Mouse (Mus musculus) thymus, postnatal 25 days (tissue): ENCODE results near the gene Haus7.

ENCODE experiments used
- DNase-seq: peaks from one replicate; pipeline ENCODE4 v3.0.0; 2022

The Haus7 gene

GRCm38 (mm10) chrX:73458877-73459392 is at the start of gene Haus7:
Gene Haus7, minus strand, starts transcription at chrX:73459044.
- DNase-seq = peak; percentile 89

DNA sequence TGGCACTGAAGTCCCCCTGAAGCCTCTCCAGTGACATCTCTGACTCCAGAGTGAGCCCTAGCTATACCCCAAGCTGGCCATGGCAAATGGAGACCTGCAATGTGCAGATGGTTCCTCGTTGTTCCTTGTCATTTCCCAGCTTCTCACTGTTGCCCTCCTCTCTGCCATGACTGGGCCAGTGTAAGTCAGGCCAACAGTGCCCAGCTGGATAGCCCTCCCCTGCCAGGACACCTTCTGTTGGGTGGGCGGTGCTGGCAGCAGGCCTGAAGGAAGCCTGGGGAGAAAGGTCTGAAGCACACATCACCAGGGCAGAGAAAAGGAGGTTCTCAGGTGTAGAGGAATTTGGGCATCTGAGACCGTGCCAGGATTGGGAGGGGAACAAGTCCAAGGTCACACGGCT is 47.7 kb upstream of the Haus7 start:
- no peak for DNase-seq

GRCm38 (mm10) chrX:73505130-73505735 is 46.4 kb upstream of the Haus7 start:
- DNase-seq = no peak

DNA sequence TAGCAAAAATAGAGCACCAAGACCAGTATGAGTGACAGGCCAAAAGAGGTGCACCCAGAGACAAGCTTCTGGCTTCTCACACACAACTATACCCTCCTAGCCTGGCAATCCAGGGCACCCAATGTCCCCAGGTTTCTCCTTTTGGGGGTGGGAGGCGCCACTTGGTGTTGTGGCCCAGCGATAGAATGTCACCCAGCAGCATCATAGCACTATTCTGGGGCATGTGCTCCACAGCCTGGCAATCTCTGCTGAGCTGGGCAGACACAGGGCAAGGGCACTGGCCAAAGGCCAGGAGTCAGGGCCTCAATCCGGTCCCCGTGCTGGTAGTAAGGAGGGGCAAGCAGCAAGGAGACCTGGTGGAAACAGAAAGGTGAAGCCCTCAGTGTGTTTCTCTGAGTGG is 37.9 kb upstream of the Haus7 start:
- no peak for DNase-seq

DNA sequence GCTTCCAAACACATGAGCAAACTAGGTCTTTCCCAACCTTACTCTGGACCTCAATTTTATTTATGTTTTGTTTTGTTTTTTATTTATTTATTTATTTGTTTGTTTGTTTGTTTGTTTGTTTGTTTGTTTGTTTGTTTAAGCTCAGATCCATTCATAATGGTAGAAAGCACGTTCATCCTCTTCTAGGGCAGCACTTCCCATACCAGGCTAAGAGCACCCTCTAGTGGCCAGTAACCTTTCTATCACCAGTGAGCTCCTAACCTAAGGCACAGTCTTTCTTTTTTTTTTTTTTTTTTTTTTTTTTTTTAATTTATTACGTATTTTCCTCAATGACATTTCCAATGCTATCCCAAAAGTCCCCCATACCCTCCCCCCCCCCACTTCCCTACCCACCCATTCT is 34.7 kb upstream of the Haus7 start:
- DNase-seq = peak; percentile 43

DNA sequence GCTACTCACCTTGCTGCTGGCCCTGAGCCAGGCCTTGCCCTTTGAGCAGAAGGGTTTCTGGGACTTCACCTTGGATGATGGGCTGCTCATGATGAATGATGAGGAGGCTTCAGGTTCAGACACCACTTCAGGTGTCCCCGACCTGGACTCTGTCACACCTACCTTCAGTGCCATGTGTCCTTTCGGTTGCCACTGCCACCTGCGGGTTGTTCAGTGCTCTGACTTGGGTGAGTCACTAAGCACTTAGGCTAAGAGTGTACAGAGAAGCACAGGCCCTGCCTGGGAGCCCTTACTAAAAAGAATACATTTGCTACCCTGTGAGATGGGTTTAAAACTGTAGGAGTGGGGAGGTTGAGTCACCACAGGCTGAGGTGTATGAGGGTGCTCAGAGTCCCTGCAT is 32.0 kb upstream of the Haus7 start:
- no peak for DNase-seq

DNA sequence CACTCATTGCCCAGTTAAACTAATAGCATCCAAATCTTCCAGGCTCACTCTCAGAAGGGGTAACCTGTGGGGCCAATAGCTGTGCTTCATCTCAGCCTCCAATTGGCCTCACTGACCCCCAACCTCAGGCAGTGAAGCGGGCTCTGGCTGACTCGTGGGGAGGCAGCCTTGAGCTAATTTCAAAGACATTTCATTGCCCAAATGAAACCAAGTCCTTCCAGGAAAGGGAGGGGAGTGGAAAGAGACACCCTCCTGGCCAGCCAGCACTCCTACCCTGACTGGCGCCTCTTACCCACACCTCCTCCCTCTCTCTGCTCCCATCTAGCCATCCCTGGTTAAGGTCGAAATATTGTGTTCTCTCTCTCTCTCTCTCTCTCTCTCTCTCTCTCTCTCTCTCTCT is 31.3 kb upstream of the Haus7 start:
- DNase-seq = no peak

- DNase-seq = no peak
Observed at GRCm38 (mm10) chrX:73486920-73487319, 28.1 kb upstream of the Haus7 start.

- no peak for DNase-seq
Observed at GRCm38 (mm10) chrX:73484870-73485269, 26.0 kb upstream of the Haus7 start.

DNA sequence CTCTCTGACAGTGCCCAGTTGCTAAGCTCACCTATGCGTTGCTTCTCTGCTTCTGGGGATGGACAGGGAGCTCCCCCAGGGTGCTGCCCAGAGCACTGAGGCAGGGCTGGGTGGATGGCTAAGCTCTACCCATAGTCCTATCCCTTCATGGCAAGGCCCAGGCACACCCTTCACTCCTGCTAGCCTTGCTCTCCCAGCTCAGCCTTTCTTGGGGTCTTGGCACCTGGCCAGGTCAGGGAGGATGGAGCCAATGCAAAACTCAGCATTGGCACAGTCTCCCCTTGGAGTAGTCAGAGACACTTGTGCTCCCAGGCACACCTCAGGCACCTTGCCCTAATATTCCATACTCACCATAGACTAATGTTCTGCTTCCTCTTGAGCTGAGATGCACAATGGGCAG is 25.2 kb upstream of the Haus7 start:
- DNase-seq = no peak

- DNase-seq = no peak
Observed at GRCm38 (mm10) chrX:73483484-73483810, 24.6 kb upstream of the Haus7 start, which contains the start of gene Bgn. Gene Bgn, plus strand, starts transcription at chrX:73483602.

- no peak for DNase-seq
Observed at GRCm38 (mm10) chrX:73482643-73483483, 24.0 kb upstream of the Haus7 start.

- no peak for DNase-seq
Observed at GRCm38 (mm10) chrX:73480334-73480733, 21.5 kb upstream of the Haus7 start.

- no peak for DNase-seq
Observed at GRCm38 (mm10) chrX:73479656-73480055, 20.8 kb upstream of the Haus7 start.

GRCm38 (mm10) chrX:73477500-73477899 is 18.7 kb upstream of the Haus7 start:
- DNase-seq = no peak

DNA sequence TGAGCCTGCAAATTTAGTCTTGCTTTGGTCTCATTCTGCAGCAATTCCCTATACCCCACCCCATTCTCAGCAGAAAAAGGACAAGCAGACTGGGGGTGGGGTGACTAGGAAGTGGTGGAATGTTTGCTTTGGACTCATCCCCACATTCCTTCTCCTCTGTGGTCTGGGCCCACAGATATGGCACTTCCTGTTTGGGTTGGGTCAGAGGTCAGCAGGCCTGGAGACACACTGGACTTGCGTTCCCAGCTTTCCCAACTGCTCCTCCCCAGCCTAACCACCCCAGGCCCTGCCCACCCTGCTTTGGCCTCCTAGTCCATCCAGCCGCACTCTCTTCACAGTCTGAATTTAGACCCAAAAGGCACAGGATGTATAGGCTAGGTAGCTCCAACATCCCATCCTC is 17.8 kb upstream of the Haus7 start:
- no peak for DNase-seq

DNA sequence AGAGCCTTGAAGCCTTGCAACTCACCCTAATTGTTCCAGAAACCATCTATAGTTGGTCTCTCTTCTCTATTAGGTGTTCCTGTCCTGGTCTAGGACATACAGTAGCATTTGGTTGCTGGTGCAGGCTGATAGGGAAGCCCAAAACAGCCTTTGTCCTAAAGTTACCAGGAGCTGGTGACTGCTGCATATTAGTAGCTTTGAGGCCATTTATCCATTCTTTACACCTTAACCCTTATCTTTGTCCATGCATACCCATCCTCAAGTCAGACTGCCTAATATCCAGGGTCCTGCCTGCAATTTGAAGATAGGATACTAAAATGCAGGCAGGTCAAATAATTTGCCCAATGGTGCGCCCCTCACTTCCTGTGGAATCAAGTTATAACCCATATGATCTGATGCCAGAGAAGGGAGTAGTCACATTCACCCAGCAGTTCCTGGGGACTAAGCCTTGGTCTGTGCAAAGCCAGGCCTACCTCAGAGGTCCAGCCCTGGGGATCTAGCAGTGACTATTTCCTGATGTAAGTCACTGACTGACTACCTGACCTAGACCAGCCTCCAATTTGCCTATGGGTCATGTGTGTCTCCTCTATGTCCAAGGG is 16.9 kb upstream of the Haus7 start:
- DNase-seq = no peak

GRCm38 (mm10) chrX:73474340-73475165 is 15.7 kb upstream of the Haus7 start:
- no peak for DNase-seq

DNA sequence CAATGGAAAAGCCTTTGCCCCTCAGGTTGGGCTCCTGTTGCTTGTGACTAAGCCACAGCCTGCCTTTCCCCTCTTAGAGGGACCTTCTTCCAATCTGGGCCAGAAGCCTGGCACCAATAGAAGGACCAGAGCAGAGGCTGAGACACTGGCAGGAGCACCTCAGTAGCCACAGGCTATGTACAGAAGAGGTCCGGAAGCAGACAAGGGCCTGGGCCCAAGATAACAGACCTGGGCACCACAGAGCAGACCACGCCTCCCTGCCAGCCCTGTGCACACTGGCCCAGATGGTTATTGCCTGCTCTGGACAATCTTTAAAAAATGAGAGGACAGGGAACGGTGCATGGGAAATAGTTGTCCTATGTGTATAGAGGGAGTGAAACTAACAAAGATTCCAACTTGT is 12.9 kb upstream of the Haus7 start:
- DNase-seq = no peak

- no peak for DNase-seq
Observed at GRCm38 (mm10) chrX:73468752-73469151, 9.9 kb upstream of the Haus7 start.

GRCm38 (mm10) chrX:73468330-73468729 is 9.5 kb upstream of the Haus7 start:
- DNase-seq = no peak

- no peak for DNase-seq
Observed at GRCm38 (mm10) chrX:73467446-73468241, 8.8 kb upstream of the Haus7 start.
